Mouse (Mus musculus) heart, embryonic 11.5 days (tissue): ENCODE measurements at regions not wholly inside any gene's neighbourhood (a gene's known extent, or its start where the extent isn't known, plus 50 kb on each side); places are given as distances from the start of the nearest gene placed in this dataset.

Experiments
- ATAC-seq: fragments of 200-750 bp; cut with Nextera tagmentation; replicated peaks from 2 replicates; pipeline ENCODE4 v1.8.0; 2017; ENCODE audit warnings: moderate library complexity; ENCODE audit not compliant: insufficient number of reproducible peaks, low FRiP score, low TSS enrichment
- H3K27ac ChIP-seq: fragments of 300-500 bp; sonication (generic); 2 replicates; pipeline ENCODE4 v1.5.1; 2014; ENCODE audit warnings: mild to moderate bottlenecking, low read depth, low read length
- H3K27me3 ChIP-seq: fragments of 300-500 bp; sonication (generic); 2 replicates; pipeline ENCODE4 v1.6.1; 2014; ENCODE audit warnings: mild to moderate bottlenecking, low read length, mixed read lengths; ENCODE audit not compliant: control insufficient read depth, insufficient read depth
- H3K36me3 ChIP-seq: fragments of 300-500 bp; sonication (generic); 2 replicates; pipeline ENCODE4 v1.6.1; 2014; ENCODE audit warnings: mild to moderate bottlenecking, low read length, moderate library complexity, mixed read lengths; ENCODE audit not compliant: control insufficient read depth, insufficient read depth
- H3K4me1 ChIP-seq: fragments of 300-500 bp; sonication (generic); 2 replicates; pipeline ENCODE4 v1.6.1; 2014; ENCODE audit warnings: low read length; ENCODE audit not compliant: control insufficient read depth, insufficient read depth
- H3K4me2 ChIP-seq: fragments of 300-500 bp; sonication (generic); 2 replicates; pipeline ENCODE4 v1.6.1; 2014; ENCODE audit warnings: mild to moderate bottlenecking, moderate library complexity
- H3K4me3 ChIP-seq: fragments of 300-500 bp; sonication (generic); 2 replicates; pipeline ENCODE4 v1.5.1; 2014; ENCODE audit warnings: low read depth, low read length
- H3K9ac ChIP-seq: fragments of 300-500 bp; sonication (generic); 2 replicates; pipeline ENCODE4 v1.6.1; 2014; ENCODE audit warnings: mild to moderate bottlenecking, low read depth, low read length, moderate library complexity
- H3K9me3 ChIP-seq: fragments of 300-500 bp; sonication (generic); replicated peaks from 2 replicates; pipeline ENCODE4 v1.6.1; 2016; ENCODE audit warnings: low read length; ENCODE audit not compliant: control insufficient read depth
- WGBS: fragments of 180-500 bp; shearing (Covaris S2); extraction: QIAGEN DNeasy Blood & Tissue Kit; methylation state at CpG from one replicate; pipeline ENCODE4 v1.1.7; 2014; ENCODE audit not compliant: insufficient replicate concordance; 5-methylcytosine and 5-hydroxymethylcytosine counted together

DNA sequence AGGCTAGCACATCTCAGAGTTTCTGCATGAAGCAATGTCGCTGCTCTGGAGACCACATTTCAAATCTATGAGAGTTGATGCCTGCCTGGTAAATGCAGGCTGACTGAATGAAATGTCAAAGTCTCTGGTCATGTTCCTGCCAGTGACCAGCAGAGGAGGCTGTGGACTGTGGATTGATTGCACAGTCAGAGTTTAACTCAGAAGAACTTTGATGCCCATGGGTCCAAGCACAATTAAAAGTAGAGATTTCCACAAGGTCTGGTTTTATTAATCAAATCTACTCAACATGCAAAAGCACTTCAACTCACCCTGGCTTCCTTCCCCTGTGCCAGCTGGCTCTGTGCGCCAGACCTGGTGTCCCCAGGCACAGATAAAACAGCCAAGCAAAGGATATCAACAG lies 81.3 kb downstream of the Hsd17b3 start:
- no peak overlapping the region for H3K4me2 ChIP-seq
- no peaks in the 10 kb centered on the region for H3K36me3 ChIP-seq
- H3K9ac ChIP-seq: no peak overlapping the region
- H3K4me3 ChIP-seq: no peak overlapping the region
- WGBS: 65% methylated on average over 2 of the region's 2 CpGs
- no peak for ATAC-seq
- no peaks in the 10 kb centered on the region for H3K9me3 ChIP-seq
- no peaks in the 10 kb centered on the region for H3K27me3 ChIP-seq
- peaks cover 6% of the 10 kb centered on the region; the same call in 1 of the 2 replicates for H3K4me1 ChIP-seq
- no peak overlapping the region for H3K27ac ChIP-seq

DNA sequence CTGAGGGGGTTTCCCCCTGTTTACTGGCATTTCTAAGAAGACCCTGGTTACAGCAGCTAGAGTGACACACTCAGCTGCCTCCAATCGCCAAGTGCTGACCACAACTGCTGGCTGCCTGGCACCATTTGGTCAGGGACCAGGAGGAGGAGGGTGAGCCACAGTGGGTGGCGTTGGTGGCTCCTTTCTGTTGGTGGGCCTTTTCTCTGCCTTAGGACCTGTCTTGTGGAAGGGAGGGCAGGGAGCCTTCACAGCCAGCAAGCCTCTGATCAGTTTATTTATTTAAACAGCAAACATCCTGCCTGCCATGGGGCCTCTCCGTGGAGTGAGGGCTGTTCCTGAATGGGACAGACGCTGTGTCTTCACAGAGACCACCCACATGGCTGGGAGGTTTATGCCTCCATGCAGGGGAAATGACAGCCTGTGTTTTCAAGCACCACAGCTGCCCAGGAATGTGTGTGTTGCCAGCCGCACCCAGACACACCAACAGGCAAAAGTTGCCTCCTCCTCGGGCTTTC lies 86.0 kb downstream of the Hsd17b3 start:
- WGBS: 5% methylated on average over 6 of the region's 6 CpGs
- H3K4me3 ChIP-seq: no peak overlapping the region
- no peak overlapping the region; the same call in 1 of the 2 replicates for H3K4me2 ChIP-seq
- H3K36me3 ChIP-seq: no peaks in the 10 kb centered on the region
- no peaks in the 10 kb centered on the region for H3K27me3 ChIP-seq
- ATAC-seq: no peak
- peak overlapping the region; percentile 5; the same call in 1 of the 2 replicates for H3K27ac ChIP-seq
- H3K9ac ChIP-seq: no peak overlapping the region; the same call in 1 of the 2 replicates
- H3K9me3 ChIP-seq: no peaks in the 10 kb centered on the region
- H3K4me1 ChIP-seq: peaks cover 6% of the 10 kb centered on the region; the same call in 1 of the 2 replicates

DNA sequence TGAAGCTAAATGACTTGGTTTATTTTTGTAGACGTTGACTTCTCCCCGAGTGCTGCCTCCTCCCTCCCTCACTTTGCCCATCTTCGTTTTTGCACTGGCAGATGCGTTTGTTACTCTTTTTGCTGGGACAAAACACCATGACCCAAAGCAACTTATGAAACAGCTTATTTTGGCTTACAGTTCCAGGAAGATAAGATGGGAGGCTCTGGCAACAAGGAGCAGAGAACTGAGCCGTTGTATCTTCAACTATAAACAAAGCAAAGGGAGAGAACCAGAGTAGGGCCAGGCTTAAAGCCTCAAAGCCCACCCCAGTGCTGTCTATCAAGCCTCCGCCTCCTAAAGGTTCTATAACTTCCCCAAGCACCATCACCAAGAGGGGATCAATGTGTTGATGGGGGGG lies 88.7 kb downstream of the Hsd17b3 start:
- Histone ChIP-seq H3K9ac (no peak overlapping the region), H3K27me3 (no peaks in the 10 kb centered on the region), H3K9me3 (no peaks in the 10 kb centered on the region), H3K27ac (no peak overlapping the region), H3K36me3 (no peaks in the 10 kb centered on the region), H3K4me1 (peaks cover 6% of the 10 kb centered on the region; the same call in 1 of the 2 replicates), H3K4me2 (no peak overlapping the region), H3K4me3 (no peak overlapping the region)
- no peak for ATAC-seq
- 47% methylated on average over 6 of the region's 6 CpGs for WGBS

DNA sequence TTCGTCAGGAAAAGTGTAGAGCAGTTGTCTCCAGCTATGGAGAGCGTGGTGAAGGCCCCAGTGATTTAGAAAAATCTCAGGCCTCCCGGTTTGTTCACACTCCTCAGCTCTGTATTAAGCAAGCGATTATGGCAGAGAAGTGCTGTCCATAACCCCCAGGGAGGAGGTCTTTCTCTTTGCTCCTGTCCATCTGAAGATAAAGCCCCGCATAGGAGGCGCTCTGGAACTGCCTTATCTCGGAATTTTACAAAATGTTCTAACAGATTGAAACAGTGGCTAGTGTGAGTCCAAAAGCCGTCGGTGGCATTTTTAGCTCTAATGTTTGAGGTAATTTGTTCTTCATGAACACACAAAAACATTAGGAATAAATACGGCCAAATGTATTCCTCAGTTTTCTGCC lies 90.4 kb downstream of the Hsd17b3 start:
- no peaks in the 10 kb centered on the region for H3K9me3 ChIP-seq
- no peak for ATAC-seq
- no peak overlapping the region for H3K4me2 ChIP-seq
- H3K27ac ChIP-seq: no peak overlapping the region
- H3K4me1 ChIP-seq: peaks cover 6% of the 10 kb centered on the region; the same call in 1 of the 2 replicates
- 34% methylated on average over 10 of the region's 10 CpGs for WGBS
- H3K9ac ChIP-seq: no peak overlapping the region
- H3K27me3 ChIP-seq: no peaks in the 10 kb centered on the region
- H3K36me3 ChIP-seq: no peaks in the 10 kb centered on the region
- no peak overlapping the region for H3K4me3 ChIP-seq

DNA sequence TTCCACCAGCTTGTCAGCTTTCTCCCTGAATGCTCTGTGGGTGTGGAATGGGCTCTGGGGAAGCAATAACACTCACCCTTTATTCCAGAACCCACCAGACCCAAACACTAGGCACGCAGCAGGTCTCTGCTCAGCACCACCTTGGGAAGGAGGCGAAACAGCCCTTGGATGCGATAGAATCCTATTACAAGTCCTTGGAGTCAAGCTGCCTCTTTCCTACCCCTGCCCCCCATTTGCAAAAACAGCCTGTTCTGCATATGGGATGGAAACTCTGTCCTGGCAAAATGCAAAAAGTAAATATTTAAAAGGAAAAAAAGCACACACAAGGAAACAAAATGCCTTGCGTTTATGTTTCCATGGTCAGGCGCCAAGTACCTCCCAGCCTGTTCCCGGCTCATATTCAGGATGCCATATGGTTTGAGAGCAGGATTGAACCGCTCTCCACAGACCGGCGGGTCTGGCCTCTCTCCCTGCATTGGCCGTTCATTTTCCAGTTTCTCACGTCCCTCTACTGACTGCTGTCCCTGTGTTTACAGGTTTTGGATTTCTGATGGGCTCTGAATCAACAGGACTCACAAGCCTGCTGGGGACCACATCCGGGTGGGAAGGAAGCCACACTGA lies 95.1 kb downstream of the Hsd17b3 start:
- H3K27me3 ChIP-seq: no peaks in the 10 kb centered on the region
- no peaks in the 10 kb centered on the region for H3K9me3 ChIP-seq
- H3K9ac ChIP-seq: no peak overlapping the region
- H3K4me2 ChIP-seq: no peak overlapping the region
- H3K36me3 ChIP-seq: no peaks in the 10 kb centered on the region
- no peak for ATAC-seq
- no peak overlapping the region for H3K27ac ChIP-seq
- WGBS: 76% methylated on average over 12 of the region's 12 CpGs
- no peaks in the 10 kb centered on the region; the same call in 1 of the 2 replicates for H3K4me1 ChIP-seq
- no peak overlapping the region for H3K4me3 ChIP-seq

DNA sequence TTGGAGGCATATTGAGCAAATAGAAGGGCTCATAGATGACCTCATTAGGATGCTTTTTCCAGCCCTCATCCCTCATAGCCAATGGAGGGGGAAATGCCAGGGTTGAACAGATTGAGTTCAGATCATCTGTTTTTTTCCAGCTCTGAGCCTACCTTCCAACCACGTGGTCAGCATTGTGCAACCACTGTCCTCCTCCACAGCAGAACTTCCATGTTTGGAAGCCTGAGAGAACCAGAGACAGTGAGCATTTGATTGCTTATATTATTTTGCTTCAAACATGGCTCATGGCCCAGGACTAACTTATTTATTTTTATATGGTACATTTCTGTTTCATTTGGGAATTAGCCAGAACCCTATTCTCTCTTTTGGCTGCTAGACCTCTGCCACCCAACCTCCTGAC lies 96.0 kb downstream of the Hsd17b3 start:
- H3K4me2 ChIP-seq: no peak overlapping the region
- no peak overlapping the region for H3K27ac ChIP-seq
- no peak overlapping the region for H3K4me3 ChIP-seq
- WGBS: 73% methylated on average over 1 of the region's 1 CpGs
- H3K9ac ChIP-seq: no peak overlapping the region
- H3K9me3 ChIP-seq: no peaks in the 10 kb centered on the region
- no peaks in the 10 kb centered on the region for H3K27me3 ChIP-seq
- no peaks in the 10 kb centered on the region for H3K36me3 ChIP-seq
- ATAC-seq: no peak
- no peaks in the 10 kb centered on the region; the same call in 1 of the 2 replicates for H3K4me1 ChIP-seq

DNA sequence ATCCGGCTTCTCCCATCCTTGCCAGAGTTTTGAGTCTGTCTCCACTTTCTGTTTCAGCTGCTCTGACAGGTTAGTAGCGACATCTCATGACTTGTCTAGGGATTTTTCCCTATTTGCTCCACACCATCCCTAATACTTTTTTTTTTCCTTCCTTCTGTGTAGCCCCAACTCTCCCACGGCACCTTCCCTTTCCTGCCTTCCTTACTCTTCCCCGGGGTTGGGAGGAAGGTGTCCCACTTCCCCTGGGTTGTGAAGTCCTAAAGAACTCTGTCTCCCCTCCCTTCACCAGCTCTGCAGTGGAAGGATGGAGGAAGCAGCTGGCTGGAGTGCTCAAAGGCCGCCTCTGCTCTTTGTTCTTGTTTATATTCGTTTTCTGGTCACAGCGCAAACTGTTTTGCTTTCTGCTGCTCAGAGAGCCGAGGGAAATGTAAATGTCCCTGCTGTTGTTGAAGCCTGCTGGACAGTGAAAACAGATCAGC lies 98.5 kb downstream of the Hsd17b3 start:
- no peak for ATAC-seq
- Histone ChIP-seq H3K9ac (peak overlapping the region; percentile 39; the same call in 1 of the 2 replicates), H3K27ac (no peak overlapping the region), H3K4me1 (no peaks in the 10 kb centered on the region; the same call in none of the 2 replicates), H3K36me3 (no peaks in the 10 kb centered on the region), H3K4me3 (no peak overlapping the region), H3K27me3 (no peaks in the 10 kb centered on the region), H3K9me3 (no peaks in the 10 kb centered on the region), H3K4me2 (peak overlapping the region; percentile 27; the same call in 1 of the 2 replicates)
- 20% methylated on average over 8 of the region's 8 CpGs for WGBS

DNA sequence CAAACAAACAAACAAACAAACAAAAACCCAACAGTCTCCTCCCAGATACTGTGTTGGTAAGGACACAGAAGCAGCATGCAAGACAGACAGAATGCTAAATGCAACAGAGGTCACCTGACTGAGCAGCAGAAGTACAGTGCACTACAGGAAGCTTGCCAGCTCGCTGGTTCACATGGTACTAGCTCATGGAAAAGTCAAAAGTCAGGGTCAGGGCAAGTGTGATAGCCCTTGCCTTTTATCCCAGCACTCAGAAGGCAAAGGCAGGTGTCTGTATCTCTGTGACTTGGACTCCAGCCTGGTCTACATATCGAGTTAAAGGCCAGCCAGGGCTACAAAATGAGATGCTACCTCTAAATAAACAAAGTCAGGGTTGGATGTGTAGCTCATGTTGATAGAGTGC lies 99.3 kb downstream of the Hsd17b3 start:
- WGBS: 49% methylated on average over 2 of the region's 2 CpGs
- ATAC-seq: 0 out of 2 replicates have a peak, but pooled peaks have one; percentile 31
- Histone ChIP-seq H3K27ac (no peak overlapping the region), H3K4me1 (peaks cover 3% of the 10 kb centered on the region), H3K4me3 (no peak overlapping the region), H3K27me3 (no peaks in the 10 kb centered on the region), H3K36me3 (no peaks in the 10 kb centered on the region), H3K9ac (no peak overlapping the region), H3K9me3 (no peaks in the 10 kb centered on the region), H3K4me2 (no peak overlapping the region)

DNA sequence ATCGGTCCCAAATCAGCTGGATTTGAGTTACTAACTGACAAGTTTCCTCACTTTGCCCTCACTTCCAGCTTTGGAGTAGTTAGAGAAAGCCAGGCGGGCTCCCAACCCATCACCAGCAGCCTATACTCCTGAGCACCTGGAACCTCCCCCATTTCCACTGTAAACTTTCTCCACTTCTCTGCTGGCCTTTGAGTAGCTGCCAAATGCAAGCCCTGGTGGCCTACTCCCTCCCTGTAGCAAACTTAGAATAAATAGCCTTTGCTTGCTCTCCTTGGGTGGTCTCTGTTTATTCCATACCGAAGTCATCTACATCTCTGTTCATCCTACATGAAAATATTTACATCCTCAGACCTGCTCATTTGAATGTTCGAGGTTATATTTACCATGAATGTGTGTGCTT lies 100.8 kb downstream of the Hsd17b3 start:
- no peak for ATAC-seq
- H3K27ac ChIP-seq: no peak overlapping the region
- no peaks in the 10 kb centered on the region for H3K27me3 ChIP-seq
- WGBS: 69% methylated on average over 4 of the region's 4 CpGs
- H3K4me1 ChIP-seq: peaks cover 8% of the 10 kb centered on the region
- no peak overlapping the region for H3K9ac ChIP-seq
- H3K4me2 ChIP-seq: no peak overlapping the region
- H3K9me3 ChIP-seq: no peaks in the 10 kb centered on the region
- no peaks in the 10 kb centered on the region for H3K36me3 ChIP-seq
- H3K4me3 ChIP-seq: no peak overlapping the region
